8 mouse cellular contexts compared by ENCODE assay signal in genomic region chr16:17451541-17452372, GRCm38 (mm10). TPM values are rescaled to one million over a fixed set of nuclear protein-coding genes. Genes with fewer than 3 reads are reported as not detected.
DNase-seq lines count a peak whose midpoint lies in the region; ATAC-seq lines count a peak whose summit lies in the region.

Crkl (plus strand) TSS chr16:17451987.

- peak within 1 kb of the TSS; percentile 97 for H3K27ac ChIP-seq in hindbrain, embryonic 15.5 days (replicated peaks)

- peaks cover 30% of the 10 kb centered on the region for H3K4me1 ChIP-seq in hindbrain, embryonic 15.5 days (replicated peaks)

- H3K9me3 ChIP-seq in hindbrain, embryonic 15.5 days, result no peaks in the 10 kb centered on the region

- 0 out of 2 replicates have a peak, but pooled peaks cover 9% of the 10 kb centered on the region for H3K36me3 ChIP-seq in hindbrain, embryonic 15.5 days

- H3K27me3 ChIP-seq in hindbrain, embryonic 15.5 days, result no peaks in the 10 kb centered on the region

- ATAC-seq in hindbrain, embryonic 15.5 days (ENCODE audit: low FRiP score, low read depth), result peak; percentile 96

- peak within 1 kb of the TSS; percentile 84 for H3K4me2 ChIP-seq in hindbrain, embryonic 15.5 days

- H3K4me3 ChIP-seq in hindbrain, embryonic 15.5 days, result peak within 1 kb of the TSS; percentile 73

- 0% methylated on average over 63 of the region's 63 CpGs for WGBS in hindbrain, embryonic 15.5 days

- DNase-seq in R1 (ENCODE audit: low read depth, low spot score), result peak; percentile 98
- DNase-seq in cerebellum, postnatal 25 days, result peak; percentile 98
- DNase-seq in frontal cortex, postnatal 36 days (ENCODE audit: low spot score in 2 of 2), result peak; percentile 97
- DNase-seq in left cerebral cortex, adult 11 months (ENCODE audit: low spot score), result peak; percentile 95
- peak; percentile 98 to 99 for DNase-seq in lung, postnatal 4 days
- peak; percentile 98 for DNase-seq in retina, postnatal 7 days (ENCODE audit: low read depth, low spot score)
- peak; percentile 97 for DNase-seq in urinary bladder, adult 2 months (ENCODE audit: low spot score)

- peak within 1 kb of the TSS; percentile 82 for H3K9ac ChIP-seq in hindbrain, embryonic 15.5 days

RNA-seq across cellular contexts. Expression of gene Crkl, which starts in this region (rescaled TPM):
- polyA plus RNA-seq in hindbrain, embryonic 15.5 days (2015; fragmentation: Nextera tagmentation; extraction: Ambion mirVana), result 79.6 and 85.2 TPM in 2 replicates
- polyA plus RNA-seq in urinary bladder, adult 2 months (2012; rRNA removed), result 19.2 and 19.3 TPM in 2 replicates

Comparison
In these comparisons a context has a peak if more than half of its experiments do, and no peak if none do; other contexts are left out.
1. Peak in every context shown above with its lines: DNase-seq, ATAC-seq, H3K4me3 ChIP-seq and H3K27ac ChIP-seq.